Mouse (Mus musculus) lung, embryonic 16.5 days (tissue): ENCODE measurements at regions not wholly inside any gene's neighbourhood (a gene's known extent, or its start where the extent isn't known, plus 50 kb on each side); places are given as distances from the start of the nearest gene placed in this dataset.

Source experiments
- ATAC-seq: fragments of 200-750 bp; cut with Nextera tagmentation; 2 replicates; pipeline ENCODE4 v1.8.0; 2017; ENCODE audit warnings: low read depth, mild to moderate bottlenecking, moderate library complexity
- H3K27ac ChIP-seq: fragments of 300-500 bp; sonication (generic); 2 replicates; pipeline ENCODE4 v1.5.1; 2014; ENCODE audit warnings: mild to moderate bottlenecking, control low read depth, low read length
- H3K27me3 ChIP-seq: fragments of 300-500 bp; sonication (generic); 2 replicates; pipeline ENCODE4 v1.6.1; 2014; ENCODE audit warnings: low read depth, low read length, mixed read lengths; ENCODE audit not compliant: control insufficient read depth, insufficient read depth
- H3K36me3 ChIP-seq: fragments of 300-500 bp; sonication (generic); 2 replicates; pipeline ENCODE4 v1.6.1; 2014; ENCODE audit warnings: low read length; ENCODE audit not compliant: control insufficient read depth, insufficient read depth
- H3K4me1 ChIP-seq: fragments of 300-500 bp; sonication (generic); replicated peaks from 2 replicates; pipeline ENCODE4 v1.6.1; 2014; ENCODE audit warnings: low read length, mixed read lengths; ENCODE audit not compliant: control insufficient read depth, insufficient read depth
- H3K4me2 ChIP-seq: fragments of 300-500 bp; sonication (generic); 2 replicates; pipeline ENCODE4 v1.6.1; 2014; ENCODE audit warnings: low read depth, low read length, control low read depth
- H3K4me3 ChIP-seq: fragments of 300-500 bp; sonication (generic); 2 replicates; pipeline ENCODE4 v1.5.1; 2014; ENCODE audit warnings: mild to moderate bottlenecking, low read length, control low read depth
- H3K9ac ChIP-seq: fragments of 300-500 bp; sonication (generic); 2 replicates; pipeline ENCODE4 v1.6.1; 2014; ENCODE audit warnings: low read length, control low read depth
- H3K9me3 ChIP-seq: fragments of 300-500 bp; sonication (generic); 2 replicates; pipeline ENCODE4 v1.6.1; 2016; ENCODE audit warnings: low read length; ENCODE audit not compliant: control insufficient read depth
- WGBS: fragments of 180-500 bp; shearing (Covaris S2); extraction: QIAGEN DNeasy Blood & Tissue Kit; methylation state at CpG from one replicate; pipeline ENCODE4 v1.1.7; 2014; 5-methylcytosine and 5-hydroxymethylcytosine counted together

GRCm38 (mm10) chr6:52064176-52065015 is 52.0 kb upstream of the Skap2 start:
- Histone ChIP-seq H3K27me3 (no peaks in the 10 kb centered on the region), H3K9me3 (no peaks in the 10 kb centered on the region), H3K4me2 (peak overlapping the region; percentile 31), H3K4me1 (peaks cover 5% of the 10 kb centered on the region), H3K4me3 (no peak overlapping the region), H3K9ac (0 out of 2 replicates have a peak overlapping the region, but pooled peaks have one; percentile 3), H3K27ac (peak overlapping the region; percentile 76), H3K36me3 (no peaks in the 10 kb centered on the region)
- WGBS = 37% methylated on average over 13 of the region's 13 CpGs
- ATAC-seq = peak; percentile 87
